Mouse (Mus musculus) kidney, adult 2 months (tissue): ENCODE measurements at regions not wholly inside any gene's neighbourhood (a gene's known extent, or its start where the extent isn't known, plus 50 kb on each side); places are given as distances from the start of the nearest gene placed in this dataset.

Experiments
- CTCF ChIP-seq: fragments of 200-500 bp; conservative IDR thresholded peaks from 2 replicates; pipeline ENCODE4 v1.5.1; 2011; ENCODE audit warnings: low read depth, mild to moderate bottlenecking, control low read depth, low read length, moderate library complexity, mixed read lengths; ENCODE audit not compliant: insufficient read depth, insufficient read length
- POLR2A ChIP-seq: fragments of 200-500 bp; IDR thresholded peaks from one replicate; pipeline ENCODE4 v1.6.1; 2011; ENCODE audit warnings: low read depth, low read length, control low read depth

- no peak for TF ChIP-seq CTCF
- no peak for TF ChIP-seq POLR2A
These were observed 64.1 kb downstream of the Gm11983 start for GRCm38 (mm10) chr11:6773364-6773763.
